Mouse (Mus musculus) macrophage (primary cell): ENCODE measurements around the gene Stx5a. TPM values are rescaled to one million over a fixed set of nuclear protein-coding genes. Genes with fewer than 3 reads are reported as not detected.

Source experiments
- H3K27ac ChIP-seq: fragments of 350-480 bp; formaldehyde crosslinking; 2 replicates; pipeline ENCODE4 v1.9.0; 2021
- H3K36me3 ChIP-seq: fragments of 350-480 bp; formaldehyde crosslinking; 2 replicates; pipeline ENCODE4 v1.9.0; 2021; ENCODE audit errors: inconsistent target
- H3K4me3 ChIP-seq: fragments of 350-480 bp; formaldehyde crosslinking; 2 replicates; pipeline ENCODE4 v1.9.0; 2021; ENCODE audit errors: inconsistent target
- H3K79me2 ChIP-seq: fragments of 350-480 bp; formaldehyde crosslinking; 2 replicates; pipeline ENCODE4 v1.9.0; 2021; ENCODE audit errors: inconsistent target
- WGBS: methylation state at CpG from one replicate; pipeline ENCODE4 v1.1.7; 2026; ENCODE audit warnings: inconsistent platforms; ENCODE audit not compliant: missing documents; 5-methylcytosine and 5-hydroxymethylcytosine counted together
- polyA plus RNA-seq: library from polyadenylated mRNA; stranded (reverse); fragments of 250-400 nt; gene quantifications from 3 replicates; pipeline ENCODE4 v1.2.4, GENCODE M21; 2018; ENCODE audit warnings: inconsistent platforms

The Stx5a gene
- polyA plus RNA-seq, 1 experiment from 2014 or later: 65.9 TPM

- 100% methylated on average over 1 of the region's 1 CpGs for WGBS
- Histone ChIP-seq H3K36me3 (peaks cover 49% of the 10 kb centered on the region), H3K27ac (no peak overlapping the region), H3K79me2 (peaks cover 43% of the 10 kb centered on the region), H3K4me3 (no peak overlapping the region)
Measured at GRCm38 (mm10) chr19:8745382-8745781, 4.2 kb downstream of the Stx5a start.

- peaks cover 36% of the 10 kb centered on the region for H3K79me2 ChIP-seq
- H3K27ac ChIP-seq: no peak overlapping the region
- H3K36me3 ChIP-seq: peaks cover 61% of the 10 kb centered on the region
- WGBS: 86% methylated on average over 2 of the region's 2 CpGs
- no peak overlapping the region for H3K4me3 ChIP-seq
Measured at GRCm38 (mm10) chr19:8747368-8747767, 6.2 kb downstream of the Stx5a start.

GRCm38 (mm10) chr19:8755652-8756051 lies 14.4 kb downstream of the Stx5a start:
- Histone ChIP-seq H3K36me3 (peaks cover 24% of the 10 kb centered on the region), H3K4me3 (no peak overlapping the region), H3K79me2 (peaks cover 60% of the 10 kb centered on the region), H3K27ac (peak overlapping the region; percentile 70; the same call in 1 of the 2 replicates)
- WGBS: 83% methylated on average over 3 of the region's 3 CpGs

GRCm38 (mm10) chr19:8756635-8757387 lies 15.6 kb downstream of the Stx5a start, which contains the start of gene Nxf1:
Gene Nxf1, plus strand, starts transcription at chr19:8757073.
- peaks cover 72% of the 10 kb centered on the region for H3K79me2 ChIP-seq
- WGBS: under 1% methylated on average over 75 of the region's 75 CpGs
- H3K36me3 ChIP-seq: peaks cover 13% of the 10 kb centered on the region; the same call in 1 of the 2 replicates
- H3K4me3 ChIP-seq: peak within 1 kb of the TSS; percentile 68
- peak within 1 kb of the TSS; percentile 70 for H3K27ac ChIP-seq

GRCm38 (mm10) chr19:8757471-8757998 lies 16.3 kb downstream of the Stx5a start:
- Histone ChIP-seq H3K79me2 (peaks cover 79% of the 10 kb centered on the region), H3K4me3 (peak overlapping the region; percentile 68), H3K27ac (no peak overlapping the region; the same call in 1 of the 2 replicates), H3K36me3 (peaks cover 13% of the 10 kb centered on the region; the same call in 1 of the 2 replicates)
- 2% methylated on average over 14 of the region's 14 CpGs for WGBS

DNA sequence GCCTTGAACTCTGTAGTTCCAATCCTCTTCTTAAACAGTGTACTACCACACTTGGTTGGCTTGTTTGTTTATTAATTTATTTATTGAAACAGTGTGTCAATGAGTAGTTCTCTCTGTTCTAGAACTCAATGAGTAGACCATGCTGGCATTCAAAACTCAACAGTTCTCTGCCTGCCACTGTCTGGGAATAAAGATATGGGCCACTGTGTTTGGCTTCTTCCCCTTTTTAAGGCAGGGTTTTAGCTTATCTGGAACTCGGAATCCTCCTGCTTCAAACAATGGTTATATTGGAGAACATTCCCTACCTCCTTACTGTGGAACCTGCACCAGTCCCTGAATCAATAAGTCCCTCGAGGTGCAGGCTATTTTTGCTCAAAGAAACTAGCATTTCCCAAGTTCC lies 17.7 kb downstream of the Stx5a start:
- Histone ChIP-seq H3K79me2 (peaks cover 77% of the 10 kb centered on the region), H3K36me3 (peaks cover 6% of the 10 kb centered on the region; the same call in 1 of the 2 replicates), H3K4me3 (no peak overlapping the region), H3K27ac (no peak overlapping the region)
- 24% methylated on average over 2 of the region's 2 CpGs for WGBS

- H3K36me3 ChIP-seq: peaks cover 14% of the 10 kb centered on the region
- WGBS: 89% methylated on average over 2 of the region's 2 CpGs
- H3K79me2 ChIP-seq: peaks cover 59% of the 10 kb centered on the region
- no peak overlapping the region for H3K4me3 ChIP-seq
- no peak overlapping the region for H3K27ac ChIP-seq
Measured at GRCm38 (mm10) chr19:8760757-8761156, 19.5 kb downstream of the Stx5a start.

GRCm38 (mm10) chr19:8763276-8763675 lies 22.1 kb downstream of the Stx5a start:
- WGBS: 30% methylated on average over 4 of the region's 4 CpGs
- no peak overlapping the region for H3K4me3 ChIP-seq
- peaks cover 40% of the 10 kb centered on the region for H3K36me3 ChIP-seq
- H3K79me2 ChIP-seq: peaks cover 44% of the 10 kb centered on the region
- peak overlapping the region; percentile 38; the same call in 1 of the 2 replicates for H3K27ac ChIP-seq

DNA sequence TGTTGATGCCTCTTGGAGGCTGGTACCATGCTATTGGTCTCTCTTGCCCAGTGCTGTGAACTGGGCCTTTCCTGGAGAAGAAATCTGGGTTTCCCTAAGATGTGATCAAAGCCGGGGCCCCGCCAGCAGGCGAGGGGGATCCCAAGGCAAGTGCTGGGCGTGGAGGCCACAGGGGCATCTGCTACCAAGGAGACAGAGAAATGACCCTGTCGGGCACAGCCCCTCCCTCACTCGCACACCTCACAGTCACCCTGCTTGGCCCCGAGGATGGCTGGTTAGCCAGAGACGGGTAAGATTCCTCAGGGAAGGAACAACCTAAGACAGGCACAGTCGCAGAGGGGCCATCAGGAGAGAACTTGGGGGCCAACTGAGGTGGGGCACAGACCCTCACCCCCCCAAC lies 24.3 kb downstream of the Stx5a start:
- Histone ChIP-seq H3K36me3 (peaks cover 52% of the 10 kb centered on the region), H3K79me2 (peaks cover 27% of the 10 kb centered on the region), H3K4me3 (no peak overlapping the region), H3K27ac (no peak overlapping the region)
- 89% methylated on average over 6 of the region's 9 CpGs for WGBS

DNA sequence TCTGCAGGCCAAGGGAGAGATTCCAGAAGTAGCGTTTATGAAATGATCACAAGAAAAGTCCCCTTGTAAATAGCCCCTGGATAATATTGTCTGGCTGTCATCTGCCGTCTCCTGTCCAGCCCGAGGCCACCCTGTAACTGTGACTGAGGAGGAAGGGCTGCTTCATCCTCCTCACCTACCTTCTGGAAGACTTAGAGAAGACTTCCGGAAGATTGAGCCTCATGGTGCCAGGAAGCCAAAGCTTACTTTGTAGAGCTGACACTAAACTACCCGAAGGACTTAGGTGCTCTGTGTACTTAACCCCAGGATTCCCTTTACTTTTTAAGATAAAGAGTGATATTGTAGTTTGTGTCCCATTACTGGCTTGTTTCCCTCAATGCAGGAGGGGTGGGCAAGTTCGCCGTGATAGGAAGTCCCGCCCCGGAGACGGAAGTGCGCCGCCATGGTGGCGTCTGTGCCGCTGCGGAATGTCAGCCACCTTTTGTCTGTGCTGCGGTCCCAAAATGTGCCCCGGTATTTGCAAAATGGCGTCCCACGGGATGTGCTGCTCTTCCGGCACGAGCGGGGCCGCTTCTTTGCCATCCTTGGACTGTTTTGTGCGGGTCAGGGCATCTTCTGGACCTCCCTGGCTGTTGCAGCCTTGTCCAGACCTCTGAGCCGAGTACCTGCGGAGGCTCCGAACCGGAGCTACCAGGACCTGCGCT lies 29.5 kb downstream of the Stx5a start, which contains the start of gene Tmem223:
Gene Tmem223 (plus strand): TSS at position 430 of the 704 bp plus-strand sequence.
- 23% methylated on average over 29 of the region's 29 CpGs for WGBS
- peaks cover 46% of the 10 kb centered on the region for H3K79me2 ChIP-seq
- peak within 1 kb of the TSS; percentile 53 for H3K27ac ChIP-seq
- peak within 1 kb of the TSS; percentile 77 for H3K4me3 ChIP-seq
- H3K36me3 ChIP-seq: peaks cover 42% of the 10 kb centered on the region

DNA sequence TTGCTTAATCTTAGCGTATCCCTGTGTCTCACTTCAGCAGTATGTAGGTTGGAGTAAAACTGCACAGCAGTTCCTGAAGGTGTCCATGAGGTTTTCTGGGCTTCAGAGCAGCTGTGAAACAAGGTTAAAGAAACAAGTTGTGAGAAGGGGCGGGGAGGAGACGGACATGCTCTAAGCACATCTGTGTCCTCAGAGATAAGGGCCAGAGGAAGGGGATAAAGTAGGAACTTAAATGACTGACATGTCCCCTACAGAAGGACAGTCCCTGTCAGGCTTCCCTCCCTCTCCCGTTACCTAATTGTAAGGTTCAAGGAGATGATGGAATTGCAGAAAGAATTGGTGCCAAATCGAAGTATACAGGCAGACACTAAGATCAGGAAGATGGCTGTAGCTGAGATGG lies 31.8 kb downstream of the Stx5a start:
- WGBS: 69% methylated on average over 5 of the region's 5 CpGs
- peaks cover 23% of the 10 kb centered on the region for H3K36me3 ChIP-seq

GRCm38 (mm10) chr19:8773409-8773808 lies 32.2 kb downstream of the Stx5a start:
- H3K27ac ChIP-seq: peak overlapping the region; percentile 46
- H3K4me3 ChIP-seq: peak overlapping the region; percentile 51
- H3K79me2 ChIP-seq: peaks cover 46% of the 10 kb centered on the region
- H3K36me3 ChIP-seq: peaks cover 23% of the 10 kb centered on the region
- WGBS: 47% methylated on average over 6 of the region's 6 CpGs

More for the DNA sequence above, 31.8 kb downstream of the Stx5a start:
- H3K27ac ChIP-seq: no peak overlapping the region
- peak overlapping the region; percentile 51; the same call in 1 of the 2 replicates for H3K4me3 ChIP-seq
- H3K79me2 ChIP-seq: peaks cover 46% of the 10 kb centered on the region

GRCm38 (mm10) chr19:8774086-8774835 lies 33.0 kb downstream of the Stx5a start, which contains the start of gene Tmem179b:
Gene Tmem179b, minus strand, starts transcription at chr19:8774467.
- peaks cover 18% of the 10 kb centered on the region for H3K36me3 ChIP-seq
- H3K79me2 ChIP-seq: peaks cover 46% of the 10 kb centered on the region
- H3K27ac ChIP-seq: peak within 1 kb of the TSS; percentile 49
- WGBS: under 1% methylated on average over 64 of the region's 68 CpGs
- H3K4me3 ChIP-seq: peak within 1 kb of the TSS; percentile 61

DNA sequence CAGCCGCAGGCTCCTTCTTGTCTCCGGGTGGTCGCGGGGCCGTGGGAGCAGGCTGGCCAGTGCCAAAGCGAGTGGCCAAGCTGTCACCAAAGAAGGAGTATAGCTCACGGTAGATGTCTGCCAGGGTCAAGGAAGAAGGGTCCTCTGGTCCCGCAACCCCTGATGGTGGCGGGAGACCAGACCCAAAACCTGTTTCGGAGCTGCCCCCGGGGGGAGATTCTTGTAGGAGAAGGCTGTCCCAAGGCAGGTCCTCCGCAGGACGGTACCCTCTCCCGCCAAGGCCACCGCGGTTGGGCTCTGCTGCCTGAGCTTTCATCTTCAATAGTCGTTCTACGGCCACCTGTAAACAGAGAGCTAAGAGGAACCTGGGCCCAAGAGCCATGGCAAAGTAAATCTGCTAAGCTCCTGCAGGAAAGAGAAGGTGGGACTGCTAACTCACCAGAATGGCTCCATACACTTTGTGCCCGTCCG lies 33.8 kb downstream of the Stx5a start:
- Histone ChIP-seq H3K36me3 (peaks cover 20% of the 10 kb centered on the region), H3K27ac (peak overlapping the region; percentile 49), H3K79me2 (peaks cover 46% of the 10 kb centered on the region), H3K4me3 (peak overlapping the region; percentile 61)
- 6% methylated on average over 20 of the region's 20 CpGs for WGBS
